ENCODE assay signal across 8 mouse cellular contexts in genomic region chr4:41136811-41137210, GRCm38 (mm10). TPM values are rescaled to one million over a fixed set of nuclear protein-coding genes. Genes with fewer than 3 reads are reported as not detected.
A peak's percentile ranks its signal among the peaks of the same experiment; 100 is the strongest.
DNase-seq lines count a peak whose midpoint lies in the region; ATAC-seq and TF ChIP-seq lines count a peak whose summit lies in the region.

No protein-coding gene starts in this region.

- WGBS in heart, embryonic 14.5 days = under 1% methylated on average over 8 of the region's 8 CpGs
- WGBS in forebrain, postnatal 0 days = under 1% methylated on average over 8 of the region's 8 CpGs
- WGBS in midbrain, embryonic 10.5 days = 0% methylated on average over 8 of the region's 8 CpGs

- intact Hi-C loops in heart, postnatal 25 days (cut with DNase I) = no loop called here

- DNase-seq in heart, postnatal 25 days (ENCODE audit: low spot score) = no peak
- DNase-seq in ES-E14 (ENCODE audit: low read depth, low spot score) = no peak
- no peak for DNase-seq in forebrain, postnatal 0 days
- no peak for DNase-seq in midbrain, embryonic 10.5 days (ENCODE audit: low spot score)
- DNase-seq in spleen, adult 18-20 months = no peak
- DNase-seq in cerebellum, postnatal 4 days (ENCODE audit: low spot score in 2 of 2) = no peak

- peak overlapping the region; percentile 61 for H3K4me2 ChIP-seq in heart, embryonic 14.5 days (ENCODE audit: low read length)
- peak overlapping the region; percentile 66 for H3K4me2 ChIP-seq in forebrain, postnatal 0 days (ENCODE audit: low read depth)

- TF ChIP-seq CTCF in forebrain, postnatal 0 days (IDR thresholded peaks at IDR 0.05; ENCODE audit: low read depth) = no peak

- ATAC-seq in heart, embryonic 14.5 days (ENCODE audit: insufficient number of reproducible peaks, insufficient read depth, low FRiP score, low read depth) = no peak
- no peak for ATAC-seq in forebrain, postnatal 0 days
- no peak for ATAC-seq in frontal cortex, adult (ENCODE audit: low TSS enrichment)

- in situ Hi-C loops in ES-E14 (cut with MboI; ENCODE audit: low sequenced_read_pairs in 2 of 2, unreplicated experiment in 2 of 2) = no loop called here

- H3K4me3 ChIP-seq in heart, embryonic 14.5 days (ENCODE audit: control insufficient read depth in 1 of 2, insufficient read depth in 1 of 2, low read depth in 1 of 2, low read length in 2 of 2) = peak overlapping the region; percentile 95 to 98
- peak overlapping the region; percentile 72 to 98 for H3K4me3 ChIP-seq in ES-E14 (ENCODE audit: insufficient read depth in 1 of 2, low read depth in 1 of 2, low read length in 2 of 2, poor library complexity in 1 of 2, severe bottlenecking in 1 of 2)
- H3K4me3 ChIP-seq in forebrain, postnatal 0 days (ENCODE audit: low read depth, low read length) = peak overlapping the region; percentile 94
- H3K4me3 ChIP-seq in midbrain, embryonic 10.5 days = peak overlapping the region; percentile 94

- 0 out of 2 replicates have a peak, but pooled peaks cover 4% of the 10 kb centered on the region for H3K9me3 ChIP-seq in heart, embryonic 14.5 days (ENCODE audit: control insufficient read depth, low read length)
- no peaks in the 10 kb centered on the region for H3K9me3 ChIP-seq in ES-E14 (ENCODE audit: control insufficient read depth, insufficient read depth, low read depth, low read length)
- H3K9me3 ChIP-seq in forebrain, postnatal 0 days (ENCODE audit: low read length) = no peaks in the 10 kb centered on the region
- H3K9me3 ChIP-seq in midbrain, embryonic 10.5 days (replicated peaks) = peaks cover 3% of the 10 kb centered on the region; the same call in 1 of the 2 replicates

- no peaks in the 10 kb centered on the region for H3K27me3 ChIP-seq in heart, embryonic 14.5 days (ENCODE audit: control insufficient read depth, insufficient read depth, low read length)
- H3K27me3 ChIP-seq in forebrain, postnatal 0 days (ENCODE audit: insufficient read depth, low read length) = no peaks in the 10 kb centered on the region
- no peaks in the 10 kb centered on the region for H3K27me3 ChIP-seq in midbrain, embryonic 10.5 days (ENCODE audit: low read depth, poor library complexity, severe bottlenecking)

- peak overlapping the region; percentile 99 for H3K27ac ChIP-seq in heart, embryonic 14.5 days (replicated peaks in 1 of 2; ENCODE audit: control insufficient read depth in 1 of 2, insufficient read depth in 1 of 2, low read depth in 2 of 2, low read length in 2 of 2)
- H3K27ac ChIP-seq in ES-E14 (ENCODE audit: insufficient read depth, low read depth, low read length, poor library complexity, severe bottlenecking) = peak overlapping the region; percentile 97; the same call in 1 of the 2 replicates
- H3K27ac ChIP-seq in forebrain, postnatal 0 days (ENCODE audit: low read depth, low read length) = peak overlapping the region; percentile 96
- H3K27ac ChIP-seq in midbrain, embryonic 10.5 days (replicated peaks) = peak overlapping the region; percentile 100

- peaks cover 23% of the 10 kb centered on the region for H3K36me3 ChIP-seq in heart, embryonic 14.5 days (ENCODE audit: control insufficient read depth, insufficient read depth, low read length)
- peaks cover 4% of the 10 kb centered on the region; the same call in 1 of the 2 replicates for H3K36me3 ChIP-seq in ES-E14 (ENCODE audit: control insufficient read depth, insufficient read depth, low read length, poor library complexity, severe bottlenecking)
- no peaks in the 10 kb centered on the region for H3K36me3 ChIP-seq in forebrain, postnatal 0 days (ENCODE audit: insufficient read depth)
- peaks cover 36% of the 10 kb centered on the region for H3K36me3 ChIP-seq in midbrain, embryonic 10.5 days

- peaks cover 0 to 14% of the 10 kb centered on the region in 2 experiments; a peak in 2 of 4 replicates for H3K4me1 ChIP-seq in heart, embryonic 14.5 days (ENCODE audit: control insufficient read depth in 2 of 2, insufficient read depth in 2 of 2, low read length in 2 of 2)
- no peaks in the 10 kb centered on the region; a peak in 1 of 4 replicates for H3K4me1 ChIP-seq in ES-E14 (ENCODE audit: control insufficient read depth in 2 of 2, insufficient read depth in 2 of 2, low read length in 2 of 2, poor library complexity in 1 of 2)
- peaks cover 10% of the 10 kb centered on the region; the same call in 1 of the 2 replicates for H3K4me1 ChIP-seq in forebrain, postnatal 0 days (ENCODE audit: insufficient read depth)
- peaks cover 19% of the 10 kb centered on the region for H3K4me1 ChIP-seq in midbrain, embryonic 10.5 days

- peak overlapping the region; percentile 95 for H3K9ac ChIP-seq in heart, embryonic 14.5 days (ENCODE audit: low read length)
- H3K9ac ChIP-seq in ES-E14 (ENCODE audit: insufficient read depth, low read depth, low read length, poor library complexity, severe bottlenecking) = peak overlapping the region; percentile 98
- peak overlapping the region; percentile 94 for H3K9ac ChIP-seq in forebrain, postnatal 0 days

TF ChIP-seq in ES-E14, 5 proteins besides CTCF, POLR2A, EP300 and RAD21:
- no peak for TF ChIP-seq HCFC1 (IDR thresholded peaks at IDR 0.05; ENCODE audit: borderline replicate concordance, insufficient read depth, low read length)
- TF ChIP-seq ZNF384 (IDR thresholded peaks at IDR 0.05; ENCODE audit: low read depth, low read length) = no peak
- TF ChIP-seq CHD2 (IDR thresholded peaks at IDR 0.05; ENCODE audit: low read depth, low read length) = no peak
- no peak for TF ChIP-seq MAFK (IDR thresholded peaks at IDR 0.05; ENCODE audit: insufficient read depth, low read depth, low read length)
- no peak for TF ChIP-seq ZC3H11A (IDR thresholded peaks at IDR 0.05; ENCODE audit: borderline replicate concordance, low read depth, low read length)

RNA-seq across cellular contexts. Expression of gene Ube2r2, which starts 1.3 kb away (rescaled TPM):
- polyA plus RNA-seq in heart, embryonic 14.5 days (2014; fragmentation: Nextera tagmentation; extraction: Ambion mirVana) = 82.8 and 86.8 TPM in 2 replicates
- total RNA-seq in heart, postnatal 25 days (2021) = 100 to 1,000 TPM; 121 to 131 TPM
- total RNA-seq in ES-E14 (2012; rRNA removed) = 47.4 and 52.3 TPM in 2 replicates
- 55.8 and 67.6 TPM in 2 replicates for total RNA-seq in forebrain, postnatal 0 days (2014; rRNA removed)
- 39.1 and 46.7 TPM in 2 replicates for polyA plus RNA-seq in forebrain, postnatal 0 days (2015; fragmentation: Nextera tagmentation; extraction: Ambion mirVana)
- polyA plus RNA-seq in midbrain, embryonic 10.5 days (2016; fragmentation: Nextera tagmentation; extraction: Ambion mirVana) = 81.8 and 92.9 TPM in 2 replicates

RNA-seq across cellular contexts. Expression of gene Nol6, which starts 12.6 kb away (rescaled TPM):
- polyA plus RNA-seq in heart, embryonic 14.5 days (2014; fragmentation: Nextera tagmentation; extraction: Ambion mirVana) = 12.4 and 14.6 TPM in 2 replicates
- total RNA-seq in heart, postnatal 25 days (2021) = 10 to 100 TPM; 14.5 to 15.3 TPM
- 67.5 and 69.4 TPM in 2 replicates for total RNA-seq in ES-E14 (2012; rRNA removed)
- total RNA-seq in forebrain, postnatal 0 days (2014; rRNA removed) = 54.3 and 81.8 TPM in 2 replicates
- 39.1 and 46.0 TPM in 2 replicates for polyA plus RNA-seq in forebrain, postnatal 0 days (2015; fragmentation: Nextera tagmentation; extraction: Ambion mirVana)
- 28.8 and 31.6 TPM in 2 replicates for polyA plus RNA-seq in midbrain, embryonic 10.5 days (2016; fragmentation: Nextera tagmentation; extraction: Ambion mirVana)

RNA-seq across cellular contexts. Expression of gene Aqp3, which starts 38.8 kb away (rescaled TPM):
- polyA plus RNA-seq in heart, embryonic 14.5 days (2014; fragmentation: Nextera tagmentation; extraction: Ambion mirVana) = 0.19 and 0.55 TPM in 2 replicates
- not detected for total RNA-seq in heart, postnatal 25 days (2021)
- total RNA-seq in ES-E14 (2012; rRNA removed) = 62.9 and 87.0 TPM in 2 replicates
- 0.23 TPM in 1 of 2 replicates, not detected in the other for total RNA-seq in forebrain, postnatal 0 days (2014; rRNA removed)
- 0.13 and 0.36 TPM in 2 replicates for polyA plus RNA-seq in forebrain, postnatal 0 days (2015; fragmentation: Nextera tagmentation; extraction: Ambion mirVana)
- 2.5 and 5.0 TPM in 2 replicates for polyA plus RNA-seq in midbrain, embryonic 10.5 days (2016; fragmentation: Nextera tagmentation; extraction: Ambion mirVana)

Comparison
In these comparisons a context has a peak if more than half of its experiments do, and no peak if none do; other contexts are left out.
1. RNA of gene Aqp3, which starts 38.8 kb away (total RNA-seq): 62.9 to 87.0 TPM in ES-E14; 0.23 TPM in forebrain, postnatal 0 days and not detected in heart, postnatal 25 days; every median in the first group is over 10 times any median in the second.
2. Peak in every context shown above with its lines, with median percentiles within 50 percentile points of each other: H3K27ac ChIP-seq, H3K4me3 ChIP-seq and H3K9ac ChIP-seq.